In the genomic region with DNA sequence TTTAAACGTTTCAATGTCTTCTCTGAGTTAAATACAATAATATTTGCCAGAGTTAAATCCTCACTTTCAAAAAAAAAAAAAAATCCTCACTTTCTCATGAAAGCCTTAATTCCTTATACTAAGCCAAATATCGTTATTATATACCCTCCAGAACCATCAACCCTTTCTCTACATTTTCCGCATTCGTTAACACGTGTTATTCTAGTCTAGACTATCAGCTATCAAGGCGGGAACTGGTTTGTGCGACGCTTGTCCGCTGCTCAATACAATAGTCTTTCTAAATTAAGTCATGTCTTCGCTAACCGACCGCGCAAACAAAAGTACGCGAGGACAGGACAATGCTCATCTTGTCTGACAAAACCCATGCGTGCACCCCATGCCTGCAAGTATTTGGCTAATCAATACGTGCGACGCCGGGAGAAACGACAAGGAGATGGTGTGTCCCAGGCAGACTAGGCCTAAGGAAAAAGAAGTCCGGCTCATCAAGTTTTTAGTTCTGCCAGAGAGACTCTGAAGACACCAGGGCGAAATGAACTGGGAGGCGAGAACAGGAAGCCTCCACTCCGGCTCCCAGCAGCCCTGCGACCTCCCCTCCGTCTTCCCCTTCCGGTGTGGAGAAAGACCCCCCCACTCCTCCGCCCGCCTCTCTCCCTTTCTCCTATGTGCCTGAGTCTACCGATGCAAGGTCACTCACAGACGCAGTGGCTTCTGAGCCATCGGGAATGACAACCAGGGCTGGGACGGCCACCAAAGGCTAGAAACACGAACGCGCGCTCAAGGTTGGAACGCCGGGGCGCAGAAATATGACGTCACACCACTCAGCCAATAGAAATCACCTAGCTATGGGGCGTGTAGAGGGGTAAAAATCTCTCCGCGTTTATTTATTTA, we compare ENCODE assay signal across 8 mouse cellular contexts. TPM values are rescaled to one million over a fixed set of nuclear protein-coding genes. Genes with fewer than 3 reads are reported as not detected.
DNase-seq lines count a peak whose midpoint lies in the region; ATAC-seq lines count a peak whose summit lies in the region.

Cwf19l1 (minus strand) TSS at position 805 of the 888 bp plus-strand sequence.

- WGBS in heart, embryonic 13.5 days, result under 1% methylated on average over 45 of the region's 45 CpGs
- WGBS in liver, embryonic 12.5 days (ENCODE audit: insufficient replicate concordance), result under 1% methylated on average over 45 of the region's 45 CpGs
- under 1% methylated on average over 45 of the region's 45 CpGs for WGBS in stomach, embryonic 15.5 days

- H3K27ac ChIP-seq in brown adipose tissue, adult 24 weeks (replicated peaks; ENCODE audit: low read depth, low read length), result peak within 1 kb of the TSS; percentile 93
- H3K27ac ChIP-seq in heart, embryonic 13.5 days (replicated peaks), result peak within 1 kb of the TSS; percentile 98
- peak within 1 kb of the TSS; percentile 82 for H3K27ac ChIP-seq in liver, embryonic 12.5 days
- peak within 1 kb of the TSS; percentile 95 for H3K27ac ChIP-seq in stomach, embryonic 15.5 days

- DNase-seq in CD4-positive, CD25-positive, alpha-beta regulatory T cell, adult 2 months (ENCODE audit: low read depth, low spot score), result peak; percentile 92
- DNase-seq in fat pad, adult 2 months (ENCODE audit: extremely low read depth, low read depth, low spot score), result peak; percentile 18
- DNase-seq in kidney, postnatal 10 days, result peak; percentile 93
- DNase-seq in natural killer cell, adult 2 months (ENCODE audit: low spot score in 2 of 2), result peak; percentile 77 to 84

- peak within 1 kb of the TSS; percentile 89 for H3K9ac ChIP-seq in heart, embryonic 13.5 days
- H3K9ac ChIP-seq in liver, embryonic 12.5 days, result peak within 1 kb of the TSS; percentile 74
- peak within 1 kb of the TSS; percentile 52 for H3K9ac ChIP-seq in stomach, embryonic 15.5 days

- H3K27me3 ChIP-seq in heart, embryonic 13.5 days (replicated peaks), result no peaks in the 10 kb centered on the region
- H3K27me3 ChIP-seq in liver, embryonic 12.5 days (replicated peaks), result no peaks in the 10 kb centered on the region
- H3K27me3 ChIP-seq in stomach, embryonic 15.5 days (replicated peaks), result no peaks in the 10 kb centered on the region

- peak within 1 kb of the TSS; percentile 89 for H3K4me2 ChIP-seq in heart, embryonic 13.5 days
- H3K4me2 ChIP-seq in liver, embryonic 12.5 days, result peak within 1 kb of the TSS; percentile 76
- H3K4me2 ChIP-seq in stomach, embryonic 15.5 days, result peak within 1 kb of the TSS; percentile 76

- peak; percentile 73 for ATAC-seq in heart, embryonic 13.5 days (ENCODE audit: extremely low read depth, insufficient number of reproducible peaks, low FRiP score, low TSS enrichment)
- peak; percentile 86 for ATAC-seq in liver, embryonic 12.5 days
- ATAC-seq in stomach, embryonic 15.5 days (ENCODE audit: insufficient read depth, low FRiP score, low read depth), result peak; percentile 87

- H3K4me3 ChIP-seq in brown adipose tissue, adult 24 weeks (ENCODE audit: insufficient read depth, low read depth, low read length), result peak within 1 kb of the TSS; percentile 96
- peak within 1 kb of the TSS; percentile 79 for H3K4me3 ChIP-seq in heart, embryonic 13.5 days
- H3K4me3 ChIP-seq in liver, embryonic 12.5 days, result peak within 1 kb of the TSS; percentile 73
- H3K4me3 ChIP-seq in stomach, embryonic 15.5 days (replicated peaks), result peak within 1 kb of the TSS; percentile 73

- no peaks in the 10 kb centered on the region; the same call in 1 of the 2 replicates for H3K4me1 ChIP-seq in brown adipose tissue, adult 24 weeks (ENCODE audit: control insufficient read depth, insufficient read depth, insufficient read length, low read length)
- peaks cover 11% of the 10 kb centered on the region for H3K4me1 ChIP-seq in heart, embryonic 13.5 days
- H3K4me1 ChIP-seq in liver, embryonic 12.5 days, result peaks cover 25% of the 10 kb centered on the region
- peaks cover 8% of the 10 kb centered on the region; the same call in 1 of the 2 replicates for H3K4me1 ChIP-seq in stomach, embryonic 15.5 days

- H3K36me3 ChIP-seq in heart, embryonic 13.5 days, result peaks cover 48% of the 10 kb centered on the region
- H3K36me3 ChIP-seq in liver, embryonic 12.5 days, result peaks cover 46% of the 10 kb centered on the region
- H3K36me3 ChIP-seq in stomach, embryonic 15.5 days, result peaks cover 17% of the 10 kb centered on the region

- H3K9me3 ChIP-seq in heart, embryonic 13.5 days, result no peaks in the 10 kb centered on the region
- no peaks in the 10 kb centered on the region for H3K9me3 ChIP-seq in liver, embryonic 12.5 days (replicated peaks)
- no peaks in the 10 kb centered on the region for H3K9me3 ChIP-seq in stomach, embryonic 15.5 days

RNA-seq across cellular contexts. Expression of gene Cwf19l1, which starts in this region (rescaled TPM):
- polyA plus RNA-seq in brown adipose tissue, adult 24 weeks (2012; ENCODE audit: insufficient read depth, insufficient read length, missing spikeins), result 9.9 and 11.9 TPM in 2 replicates
- 17.2 TPM in 2 replicates for polyA plus RNA-seq in heart, embryonic 13.5 days (2015; fragmentation: Nextera tagmentation; extraction: Ambion mirVana)
- 25.3 and 26.3 TPM in 2 replicates for polyA plus RNA-seq in liver, embryonic 12.5 days (2016; fragmentation: Nextera tagmentation; extraction: Ambion mirVana)
- 28.6 and 29.7 TPM in 2 replicates for polyA plus RNA-seq in stomach, embryonic 15.5 days (2015; fragmentation: Nextera tagmentation; extraction: Ambion mirVana)

Comparison
In these comparisons a context has a peak if more than half of its experiments do, and no peak if none do; other contexts are left out.
1. Peak in every context shown above with its lines: DNase-seq, ATAC-seq, H3K4me3 ChIP-seq and H3K27ac ChIP-seq.
2. DNase-seq: peak in every context shown above with its lines; median percentile 93 in kidney, postnatal 10 days; 92 in CD4-positive, CD25-positive, alpha-beta regulatory T cell, adult 2 months; 80 in natural killer cell, adult 2 months; 18 in fat pad, adult 2 months.